Mouse (Mus musculus) adrenal gland, adult (tissue): ENCODE measurements around the gene Irf3.

Experiments
- DNase-seq, 2 experiments: peaks; one replicate each; pipeline ENCODE4 v3.0.0; 2022 to 2023; ENCODE audit warnings: low spot score in 1 of 2; ENCODE audit not compliant: inconsistent age in 2 of 2

Irf3 gene

GRCm38 (mm10) chr7:44997231-44997939 lies at the start of gene Irf3:
TSS of gene Irf3 (plus strand) at chr7:44997648.
- DNase-seq = peak; percentile 97 to 99

- no peak for DNase-seq
Observed at GRCm38 (mm10) chr7:44949922-44950321, 47.5 kb upstream of the Irf3 start.

- DNase-seq = peak; percentile 90 to 94
Observed at GRCm38 (mm10) chr7:44951960-44952359, 45.5 kb upstream of the Irf3 start.

GRCm38 (mm10) chr7:44952611-44953306 lies 44.7 kb upstream of the Irf3 start:
- peak; percentile 96 to 98 for DNase-seq

- DNase-seq = peak in 1 of 2 experiments; percentile 35
Observed at GRCm38 (mm10) chr7:44953561-44953960, 43.9 kb upstream of the Irf3 start.

GRCm38 (mm10) chr7:44954091-44954885 lies 43.2 kb upstream of the Irf3 start:
- DNase-seq = peak in 1 of 2 experiments; percentile 15

GRCm38 (mm10) chr7:44955628-44956027 lies 41.8 kb upstream of the Irf3 start:
- peak; percentile 15 to 66 for DNase-seq

- DNase-seq = peak; percentile 13 to 20
Observed at GRCm38 (mm10) chr7:44956266-44956665, 41.2 kb upstream of the Irf3 start.

GRCm38 (mm10) chr7:44957183-44957835 lies 40.1 kb upstream of the Irf3 start:
- DNase-seq = peak; percentile 23 to 51

- DNase-seq = peak; percentile 40 to 78
Observed at GRCm38 (mm10) chr7:44958208-44958607, 39.2 kb upstream of the Irf3 start.

GRCm38 (mm10) chr7:44959281-44959680 lies 38.2 kb upstream of the Irf3 start:
- DNase-seq = no peak

- DNase-seq = peak; percentile 8 to 24
Observed at GRCm38 (mm10) chr7:44959874-44960511, 37.5 kb upstream of the Irf3 start.

- DNase-seq = peak in 1 of 2 experiments; percentile 14
Observed at GRCm38 (mm10) chr7:44960512-44960910, 36.9 kb upstream of the Irf3 start.

GRCm38 (mm10) chr7:44962337-44962736 lies 35.1 kb upstream of the Irf3 start:
- peak in 1 of 2 experiments; percentile 18 for DNase-seq

- DNase-seq = no peak
Observed at GRCm38 (mm10) chr7:44962831-44963230, 34.6 kb upstream of the Irf3 start.

GRCm38 (mm10) chr7:44964990-44965389 lies 32.5 kb upstream of the Irf3 start:
- peak in 1 of 2 experiments; percentile 6 for DNase-seq

- DNase-seq = no peak
Observed at GRCm38 (mm10) chr7:44965975-44966374, 31.5 kb upstream of the Irf3 start.

- no peak for DNase-seq
Observed at GRCm38 (mm10) chr7:44966638-44967037, 30.8 kb upstream of the Irf3 start.

GRCm38 (mm10) chr7:44970231-44970691 lies 27.2 kb upstream of the Irf3 start:
- DNase-seq = peak; percentile 90 to 96

- DNase-seq = no peak
Observed at GRCm38 (mm10) chr7:44971142-44971541, 26.3 kb upstream of the Irf3 start.
